Mouse (Mus musculus) adrenal gland, postnatal 0 days (tissue): ENCODE results near the gene Mrps27. TPM values are rescaled to one million over a fixed set of nuclear protein-coding genes. Genes with fewer than 3 reads are reported as not detected.

Experiments used
- polyA plus RNA-seq: library from polyadenylated mRNA; unstranded; fragments of >200 nt; fragmentation: Nextera tagmentation; extraction: Ambion mirVana; gene quantifications from 2 replicates; pipeline ENCODE4 v1.2.1, GENCODE M21; 2015

Gene Mrps27
- polyA plus RNA-seq, result 37.4 and 56.3 TPM in 2 replicates

DNA sequence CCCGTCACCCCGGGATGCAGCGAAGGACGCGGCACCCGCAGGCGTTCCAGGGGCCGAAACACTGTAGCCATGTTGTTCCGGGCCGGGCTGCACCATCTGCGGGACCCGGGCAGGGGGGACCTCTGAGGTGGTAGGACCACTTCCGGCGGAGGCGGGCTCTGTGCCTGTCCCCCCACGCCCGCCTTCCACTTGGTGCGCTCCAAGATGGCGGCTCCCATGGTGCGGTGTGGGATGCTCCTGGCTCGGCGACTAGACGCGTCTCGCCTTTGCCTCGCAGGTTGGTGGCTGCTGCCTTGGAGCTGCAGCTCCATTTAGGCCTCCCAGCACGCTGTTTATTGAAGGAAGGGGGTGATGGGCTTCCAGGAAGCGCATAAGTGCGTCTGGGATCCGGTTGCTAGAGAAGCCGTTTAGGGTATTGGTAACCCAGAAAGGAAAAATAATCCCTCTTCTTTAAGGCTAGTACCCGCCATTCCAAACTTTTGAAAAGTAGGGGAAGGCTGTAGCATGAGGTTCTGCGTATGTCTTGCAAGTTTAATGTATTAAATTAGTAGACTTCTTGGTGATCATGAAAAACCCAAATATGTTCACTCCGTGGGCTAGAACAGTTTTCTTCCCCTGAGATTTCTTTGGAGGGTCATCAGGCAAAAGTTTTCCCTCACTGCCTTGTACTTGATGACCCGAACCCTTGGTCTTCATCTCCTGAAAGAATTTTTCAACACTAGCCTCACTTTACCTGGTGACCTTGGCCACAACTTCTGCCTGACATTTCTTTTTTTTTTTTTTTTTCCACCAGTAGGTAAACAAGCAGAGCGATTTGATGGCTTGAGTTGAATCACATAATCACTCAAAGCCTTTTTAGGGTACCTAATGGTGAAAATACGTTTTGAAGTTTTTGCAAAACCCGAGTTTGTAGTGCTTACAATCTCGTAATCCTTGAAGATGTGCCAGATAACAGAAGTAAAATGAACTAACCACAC is at the start of gene Mrps27, which contains the start of gene Ptcd2:
Gene Mrps27 (plus strand): TSS at position 188 of the 977 bp plus-strand sequence.
Gene Ptcd2 (minus strand): TSS at position 107 of the 977 bp plus-strand sequence.

Other genes starting within 250 kb of the Mrps27 start
- 0.20 and 0.47 TPM in 2 replicates for gene Zfp366, start 160.0 kb upstream of the Mrps27 start, polyA plus RNA-seq
- 37.0 and 57.2 TPM in 2 replicates for gene Ptcd2, start 81 bp upstream of the Mrps27 start, polyA plus RNA-seq
- 136 and 361 TPM in 2 replicates for gene Map1b, start 171.8 kb downstream of the Mrps27 start, polyA plus RNA-seq